32 mouse cellular contexts compared by ENCODE assay signal in the genomic region with DNA sequence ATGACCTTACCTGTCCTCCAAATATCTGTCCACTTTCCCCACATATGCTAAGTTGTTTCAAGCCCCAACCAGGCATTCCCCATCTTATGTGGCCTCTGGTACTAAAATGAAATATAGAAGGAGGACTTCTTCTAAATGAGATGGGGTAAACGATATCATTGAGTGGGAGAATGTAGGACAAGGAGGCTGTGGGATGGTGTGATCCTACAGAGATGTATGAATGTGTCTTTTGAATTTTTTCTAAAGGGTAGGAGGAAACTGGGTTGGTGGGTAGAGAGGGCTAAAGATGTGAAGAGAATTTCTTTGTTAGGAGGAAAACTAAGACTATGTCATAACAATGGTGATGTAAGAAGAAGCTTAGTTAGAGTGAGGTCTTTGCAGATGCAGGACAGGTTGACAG. TPM values are rescaled to one million over a fixed set of nuclear protein-coding genes. Genes with fewer than 3 reads are reported as not detected.
"Had no signal": no experiment of that assay in that cellular context is flagged by ENCODE, and none has a peak within 500 bp of the region (broad histone marks: within the 10 kb centered on the region; RNA-seq: fewer than 3 reads in every experiment).

No protein-coding gene starts in this region.

- DNase-seq: cerebellum, adult 2 months; cerebellum, adult 8-10 months; cerebellum, adult 9-10 months; cerebellum, adult 9-11 months; cerebellum, postnatal 10 days; cerebellum, postnatal 14 days; cerebellum, postnatal 25 days; cerebellum, postnatal 36 days; embryo, embryonic 11 days; forebrain, postnatal 0 days; gastrocnemius, adult 2 months; gastrocnemius, postnatal 10 days; gastrocnemius, postnatal 14 days; gastrocnemius, postnatal 25 days; gastrocnemius, postnatal 36 days; heart, adult 11 months; heart, adult 18-20 months; heart, adult 2 months had no signal

- ATAC-seq: forebrain, embryonic 13.5 days; forebrain, embryonic 14.5 days; forebrain, embryonic 15.5 days; forebrain, embryonic 16.5 days; forebrain, postnatal 0 days had no signal

- H3K27ac ChIP-seq: embryonic facial prominence, embryonic 10.5 days; embryonic facial prominence, embryonic 12.5 days; embryonic facial prominence, embryonic 13.5 days; embryonic facial prominence, embryonic 15.5 days; forebrain, embryonic 10.5 days; forebrain, embryonic 12.5 days; forebrain, embryonic 13.5 days; forebrain, embryonic 15.5 days; gastrocnemius, adult 2 months; heart, adult 2 months had no signal

- H3K4me3 ChIP-seq: embryonic facial prominence, embryonic 10.5 days; embryonic facial prominence, embryonic 12.5 days; embryonic facial prominence, embryonic 13.5 days; embryonic facial prominence, embryonic 15.5 days; erythroblast, embryonic 14.5 days; forebrain, embryonic 10.5 days; forebrain, embryonic 12.5 days; forebrain, embryonic 13.5 days; forebrain, embryonic 15.5 days; gastrocnemius, adult 2 months; heart, adult 2 months had no signal

RNA-seq across cellular contexts. Expression of a gene that starts 57.8 kb away (rescaled TPM):
- total RNA-seq: common myeloid progenitor, adult 5-6 weeks; gastrocnemius, adult 18-20 months; gastrocnemius, adult 2 months; gastrocnemius, postnatal 14 days; gastrocnemius, postnatal 25 days; gastrocnemius, postnatal 36 days; granulocyte monocyte progenitor cell, adult 5-6 weeks had no signal
